Mouse (Mus musculus): ENCODE results near the gene Crocc2. TPM values are rescaled to one million over a fixed set of nuclear protein-coding genes. Genes with fewer than 3 reads are reported as not detected.
A peak's percentile ranks its signal among the peaks of the same experiment; 100 is the strongest.

Gene Crocc2
- polyA plus RNA-seq, 1 experiment from 2014 or later, result 0.18 TPM

DNA sequence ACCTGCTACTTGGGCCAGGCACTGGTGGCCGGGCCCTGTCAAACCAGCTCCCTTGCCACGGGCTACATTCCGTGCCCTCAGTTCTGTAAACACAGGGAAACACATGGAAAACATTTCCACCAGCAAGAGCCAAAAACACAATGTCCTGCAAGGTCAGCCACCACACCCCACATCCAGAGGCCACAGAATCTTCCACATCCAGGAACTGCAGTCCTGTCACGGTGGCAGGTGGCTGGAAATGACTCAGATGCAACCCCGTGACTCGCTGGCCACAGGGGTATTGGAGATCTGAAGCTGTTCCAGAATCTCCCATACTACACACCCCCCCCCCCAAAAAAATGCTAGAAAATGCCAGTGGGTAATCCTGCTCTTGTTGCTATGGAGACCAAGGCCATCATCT lies 60.7 kb downstream of the Crocc2 start:
- no peaks in the 10 kb centered on the region for H3K27me3 ChIP-seq (ENCODE audit: control insufficient read depth, insufficient read depth, low read length)
- H3K4me3 ChIP-seq (replicated peaks; ENCODE audit: low read length), result no peak overlapping the region
- ATAC-seq (ENCODE audit: insufficient read depth, low FRiP score), result no peak
- peaks cover 9% of the 10 kb centered on the region; the same call in 1 of the 2 replicates for H3K4me1 ChIP-seq (ENCODE audit: control insufficient read depth, insufficient read depth, low read length)
- no peaks in the 10 kb centered on the region for H3K36me3 ChIP-seq (ENCODE audit: control insufficient read depth, insufficient read depth, low read length)
- H3K27ac ChIP-seq (ENCODE audit: low read length), result no peak overlapping the region
- H3K9ac ChIP-seq (ENCODE audit: low read length), result no peak overlapping the region
- no peak overlapping the region for H3K4me2 ChIP-seq (ENCODE audit: low read depth, low read length)
- no peaks in the 10 kb centered on the region for H3K9me3 ChIP-seq (replicated peaks; ENCODE audit: control insufficient read depth, low read length)
- WGBS, result 75% methylated on average over 6 of the region's 6 CpGs

DNA sequence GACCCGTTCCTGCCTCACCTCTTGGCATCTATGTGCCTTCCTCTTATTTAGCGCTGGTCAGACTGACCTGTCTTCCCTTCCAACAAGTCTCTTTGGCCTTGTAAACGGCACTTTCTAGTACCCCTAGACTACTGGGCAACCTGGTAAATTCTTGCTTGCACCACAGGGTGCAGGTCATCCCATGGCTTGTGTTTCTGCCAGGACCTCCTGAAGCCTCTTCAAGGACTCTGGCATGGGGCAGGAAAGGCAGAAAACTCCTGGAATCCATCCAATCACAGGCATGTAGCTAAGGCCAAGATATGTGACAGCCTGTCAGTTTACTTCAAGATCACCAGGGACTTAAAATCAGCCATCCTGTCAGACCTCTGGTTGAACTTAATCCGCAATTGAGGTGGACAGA lies 61.1 kb downstream of the Crocc2 start:
- H3K36me3 ChIP-seq (ENCODE audit: control insufficient read depth, insufficient read depth, low read length), result no peaks in the 10 kb centered on the region
- H3K27me3 ChIP-seq (ENCODE audit: control insufficient read depth, insufficient read depth, low read length), result no peaks in the 10 kb centered on the region
- no peak for ATAC-seq (ENCODE audit: insufficient read depth, low FRiP score)
- 73% methylated on average over 4 of the region's 4 CpGs for WGBS
- peaks cover 9% of the 10 kb centered on the region; the same call in 1 of the 2 replicates for H3K4me1 ChIP-seq (ENCODE audit: control insufficient read depth, insufficient read depth, low read length)
- H3K9ac ChIP-seq (ENCODE audit: low read length), result no peak overlapping the region
- H3K9me3 ChIP-seq (replicated peaks; ENCODE audit: control insufficient read depth, low read length), result no peaks in the 10 kb centered on the region
- no peak overlapping the region for H3K4me2 ChIP-seq (ENCODE audit: low read depth, low read length)
- no peak overlapping the region for H3K4me3 ChIP-seq (replicated peaks; ENCODE audit: low read length)
- H3K27ac ChIP-seq (ENCODE audit: low read length), result no peak overlapping the region

DNA sequence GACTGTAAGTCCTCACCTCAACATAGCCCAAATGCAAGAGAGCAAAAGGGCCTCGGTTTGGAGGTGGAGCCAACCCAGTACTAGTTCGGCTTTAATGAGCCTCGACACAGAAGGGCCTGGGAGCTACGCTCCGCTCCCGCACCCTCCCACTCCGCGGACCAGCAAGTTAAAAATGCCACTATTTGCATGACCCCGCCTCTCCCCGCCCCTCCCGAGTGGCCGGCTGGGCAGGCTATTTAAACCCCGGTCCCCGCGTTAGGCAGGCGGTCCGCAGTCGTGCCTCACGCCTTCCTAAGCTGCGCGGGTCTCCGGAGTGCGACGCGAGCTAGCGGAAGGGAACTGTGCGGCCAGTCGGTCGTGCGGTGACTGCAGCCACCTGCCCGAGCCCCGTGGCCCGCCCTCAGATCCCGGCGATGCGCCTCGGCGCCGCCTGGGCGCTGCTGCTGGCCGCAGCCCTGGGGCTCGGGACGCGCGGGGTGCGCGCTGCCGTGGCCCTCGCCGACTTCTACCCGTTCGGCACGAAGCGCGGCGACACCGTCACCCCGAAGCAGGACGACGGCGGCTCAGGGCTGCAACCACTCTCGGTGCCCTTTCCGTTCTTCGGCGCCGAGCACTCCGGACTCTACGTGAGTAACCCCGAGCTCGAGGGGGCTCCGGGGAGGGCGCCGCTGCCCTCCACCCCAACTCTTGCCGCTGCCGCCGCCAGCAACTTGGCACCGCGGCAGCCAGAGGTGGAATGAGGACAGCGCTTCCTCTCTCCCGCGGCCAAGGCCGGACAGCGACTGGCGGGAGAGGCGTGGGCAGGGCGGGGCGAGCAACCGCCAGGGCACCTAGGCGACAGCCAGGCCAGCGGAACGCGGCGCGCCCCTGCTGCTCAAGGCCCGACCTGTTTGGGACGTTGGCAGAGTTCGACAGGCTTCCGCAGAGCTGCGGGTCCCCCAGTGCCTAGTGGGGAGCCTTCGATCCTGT lies 67.3 kb downstream of the Crocc2 start, which contains the start of gene Sned1:
Gene Sned1 (plus strand): TSS at position 266 of the 969 bp plus-strand sequence.
- Histone ChIP-seq H3K27me3 (ENCODE audit: control insufficient read depth, insufficient read depth, low read length) (no peaks in the 10 kb centered on the region), H3K27ac (ENCODE audit: low read length) (no peak within 1 kb of the TSS), H3K9ac (ENCODE audit: low read length) (peak within 1 kb of the TSS; percentile 72), H3K4me3 (replicated peaks; ENCODE audit: low read length) (peak within 1 kb of the TSS; percentile 71), H3K4me2 (ENCODE audit: low read depth, low read length) (peak within 1 kb of the TSS; percentile 92), H3K4me1 (ENCODE audit: control insufficient read depth, insufficient read depth, low read length) (peaks cover 11% of the 10 kb centered on the region), H3K9me3 (replicated peaks; ENCODE audit: control insufficient read depth, low read length) (no peaks in the 10 kb centered on the region), H3K36me3 (ENCODE audit: control insufficient read depth, insufficient read depth, low read length) (no peaks in the 10 kb centered on the region)
- ATAC-seq (ENCODE audit: insufficient read depth, low FRiP score), result peak; percentile 92
- 1% methylated on average over 93 of the region's 100 CpGs for WGBS

DNA sequence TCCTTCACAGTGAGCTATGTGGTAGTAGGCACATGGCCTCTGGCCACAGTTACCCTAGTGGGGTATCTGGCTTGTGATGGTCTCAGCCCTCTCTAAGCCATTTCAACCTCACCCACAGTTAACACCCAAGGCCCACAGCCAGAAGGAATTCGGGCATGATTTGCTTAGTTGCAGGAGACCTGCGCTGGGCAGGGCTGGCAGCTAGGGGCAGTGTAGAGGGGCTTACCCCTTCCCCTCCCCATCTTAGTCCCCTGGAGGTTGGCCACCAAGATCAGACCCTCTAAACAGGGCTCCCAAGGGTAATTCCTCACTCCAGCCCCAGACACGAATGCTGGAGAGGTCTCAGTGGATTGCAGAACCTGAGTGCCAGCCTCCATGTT lies 68.0 kb downstream of the Crocc2 start:
- Histone ChIP-seq H3K27me3 (ENCODE audit: control insufficient read depth, insufficient read depth, low read length) (no peaks in the 10 kb centered on the region), H3K4me3 (replicated peaks; ENCODE audit: low read length) (peak overlapping the region; percentile 71), H3K4me1 (ENCODE audit: control insufficient read depth, insufficient read depth, low read length) (peaks cover 11% of the 10 kb centered on the region), H3K4me2 (ENCODE audit: low read depth, low read length) (peak overlapping the region; percentile 92), H3K9ac (ENCODE audit: low read length) (peak overlapping the region; percentile 72), H3K27ac (ENCODE audit: low read length) (no peak overlapping the region), H3K9me3 (replicated peaks; ENCODE audit: control insufficient read depth, low read length) (no peaks in the 10 kb centered on the region), H3K36me3 (ENCODE audit: control insufficient read depth, insufficient read depth, low read length) (no peaks in the 10 kb centered on the region)
- 21% methylated on average over 3 of the region's 3 CpGs for WGBS
- ATAC-seq (ENCODE audit: insufficient read depth, low FRiP score), result no peak; the same call in 1 of the 2 replicates

DNA sequence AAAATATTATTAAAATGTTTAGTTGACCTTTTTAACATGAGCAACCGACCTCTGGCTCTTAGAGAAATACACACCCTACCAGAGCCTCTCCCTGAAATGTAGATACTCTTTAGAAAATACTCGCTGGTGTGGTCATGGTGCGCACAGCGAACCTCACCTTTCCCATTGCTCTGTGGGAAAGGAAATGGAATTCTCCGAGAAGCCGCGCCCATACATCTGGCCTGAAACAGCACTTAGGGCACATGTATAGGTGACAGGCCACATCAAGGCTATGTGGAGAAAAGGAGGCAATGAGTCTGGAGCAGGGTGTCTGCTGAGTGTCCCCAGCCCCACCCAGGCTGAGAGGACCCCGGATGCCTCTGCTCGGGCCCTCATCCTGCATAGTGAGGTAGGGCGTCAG lies 69.2 kb downstream of the Crocc2 start:
- H3K9ac ChIP-seq (ENCODE audit: low read length), result no peak overlapping the region
- no peak overlapping the region for H3K4me2 ChIP-seq (ENCODE audit: low read depth, low read length)
- 83% methylated on average over 10 of the region's 10 CpGs for WGBS
- H3K27me3 ChIP-seq (ENCODE audit: control insufficient read depth, insufficient read depth, low read length), result no peaks in the 10 kb centered on the region
- no peak for ATAC-seq (ENCODE audit: insufficient read depth, low FRiP score)
- H3K27ac ChIP-seq (ENCODE audit: low read length), result no peak overlapping the region
- peaks cover 11% of the 10 kb centered on the region for H3K4me1 ChIP-seq (ENCODE audit: control insufficient read depth, insufficient read depth, low read length)
- H3K9me3 ChIP-seq (replicated peaks; ENCODE audit: control insufficient read depth, low read length), result no peaks in the 10 kb centered on the region
- H3K4me3 ChIP-seq (replicated peaks; ENCODE audit: low read length), result no peak overlapping the region
- no peaks in the 10 kb centered on the region for H3K36me3 ChIP-seq (ENCODE audit: control insufficient read depth, insufficient read depth, low read length)

DNA sequence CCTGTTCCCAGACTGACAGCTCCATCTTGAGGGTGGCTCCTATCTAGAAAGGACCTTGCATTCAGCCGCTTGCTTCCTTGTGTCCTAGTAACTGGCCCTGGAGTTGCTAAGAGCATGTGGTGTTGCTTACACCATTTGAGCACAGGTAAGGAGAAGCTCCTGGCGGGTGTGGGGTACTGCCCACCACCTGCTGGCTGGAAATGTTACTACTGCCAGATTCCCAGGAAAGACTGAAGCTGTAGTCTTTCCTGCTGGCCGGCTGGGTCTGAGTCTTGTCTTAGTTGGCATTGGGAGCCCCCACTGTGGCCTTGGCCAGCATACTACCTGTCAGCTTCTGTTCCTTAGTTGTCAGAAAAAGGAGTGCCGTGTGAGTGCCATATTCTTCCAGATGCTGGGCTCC lies 69.7 kb downstream of the Crocc2 start:
- no peak for ATAC-seq (ENCODE audit: insufficient read depth, low FRiP score)
- Histone ChIP-seq H3K4me2 (ENCODE audit: low read depth, low read length) (no peak overlapping the region), H3K9ac (ENCODE audit: low read length) (no peak overlapping the region)

DNA sequence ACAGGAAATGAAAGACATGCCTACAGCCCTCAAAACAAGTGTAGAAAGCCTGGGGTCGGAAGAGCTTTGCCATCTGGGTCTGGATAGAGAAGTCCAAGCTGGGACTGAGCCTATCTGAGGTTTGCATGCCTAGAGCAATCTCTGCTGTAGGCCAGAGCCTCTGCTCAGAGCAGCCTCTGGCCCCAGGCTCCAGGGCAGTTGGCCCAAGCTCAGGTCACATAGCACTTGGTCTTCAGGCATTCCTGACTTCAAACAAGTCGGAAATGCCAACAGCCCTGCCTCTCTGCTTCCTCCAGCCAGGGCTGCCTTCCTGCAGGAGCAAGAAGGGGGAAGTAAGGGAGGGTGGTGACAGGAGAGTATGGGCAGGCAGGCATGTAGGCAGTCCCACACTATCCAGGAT lies 77.4 kb downstream of the Crocc2 start:
- no peaks in the 10 kb centered on the region for H3K9me3 ChIP-seq (replicated peaks; ENCODE audit: control insufficient read depth, low read length)
- no peak overlapping the region for H3K27ac ChIP-seq (ENCODE audit: low read length)
- H3K4me3 ChIP-seq (replicated peaks; ENCODE audit: low read length), result no peak overlapping the region
- no peaks in the 10 kb centered on the region for H3K4me1 ChIP-seq (ENCODE audit: control insufficient read depth, insufficient read depth, low read length)
- 46% methylated on average over 2 of the region's 2 CpGs for WGBS
- no peak overlapping the region for H3K9ac ChIP-seq (ENCODE audit: low read length)
- H3K36me3 ChIP-seq (ENCODE audit: control insufficient read depth, insufficient read depth, low read length), result no peaks in the 10 kb centered on the region
- no peak for ATAC-seq (ENCODE audit: insufficient read depth, low FRiP score)
- H3K4me2 ChIP-seq (ENCODE audit: low read depth, low read length), result no peak overlapping the region
- no peaks in the 10 kb centered on the region for H3K27me3 ChIP-seq (ENCODE audit: control insufficient read depth, insufficient read depth, low read length)

More for the DNA sequence above, 69.7 kb downstream of the Crocc2 start:
- no peak overlapping the region for H3K27ac ChIP-seq (ENCODE audit: low read length)
- no peaks in the 10 kb centered on the region for H3K36me3 ChIP-seq (ENCODE audit: control insufficient read depth, insufficient read depth, low read length)
- H3K4me1 ChIP-seq (ENCODE audit: control insufficient read depth, insufficient read depth, low read length), result peaks cover 11% of the 10 kb centered on the region
- H3K9me3 ChIP-seq (replicated peaks; ENCODE audit: control insufficient read depth, low read length), result no peaks in the 10 kb centered on the region
- no peak overlapping the region for H3K4me3 ChIP-seq (replicated peaks; ENCODE audit: low read length)
- H3K27me3 ChIP-seq (ENCODE audit: control insufficient read depth, insufficient read depth, low read length), result no peaks in the 10 kb centered on the region
- 49% methylated on average over 4 of the region's 4 CpGs for WGBS

DNA sequence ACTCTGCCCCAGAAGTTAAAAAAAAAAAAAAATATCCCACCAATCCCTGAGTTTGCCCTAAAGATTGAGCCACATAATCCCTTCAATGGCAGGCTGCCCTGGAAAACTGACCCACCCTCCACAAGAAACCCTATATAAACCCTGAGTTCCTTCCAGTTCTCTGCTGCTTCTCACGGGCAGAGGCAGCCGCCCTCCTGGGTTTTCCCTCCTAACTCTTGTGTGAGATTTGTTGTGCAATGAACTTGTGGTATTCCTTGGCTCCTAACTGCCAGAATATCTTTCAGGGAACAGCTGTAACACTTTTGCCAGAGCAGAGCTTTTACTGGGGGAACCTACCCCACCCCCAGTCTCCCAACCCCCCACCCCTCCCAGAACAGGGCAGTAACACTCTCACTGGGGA lies 84.1 kb downstream of the Crocc2 start:
- no peaks in the 10 kb centered on the region for H3K9me3 ChIP-seq (replicated peaks; ENCODE audit: control insufficient read depth, low read length)
- H3K9ac ChIP-seq (ENCODE audit: low read length), result no peak overlapping the region
- no peak overlapping the region for H3K4me3 ChIP-seq (replicated peaks; ENCODE audit: low read length)
- H3K4me2 ChIP-seq (ENCODE audit: low read depth, low read length), result no peak overlapping the region
- H3K27ac ChIP-seq (ENCODE audit: low read length), result no peak overlapping the region; the same call in 1 of the 2 replicates
- no peaks in the 10 kb centered on the region for H3K36me3 ChIP-seq (ENCODE audit: control insufficient read depth, insufficient read depth, low read length)
- H3K27me3 ChIP-seq (ENCODE audit: control insufficient read depth, insufficient read depth, low read length), result no peaks in the 10 kb centered on the region
- WGBS, result 34% methylated on average over 2 of the region's 2 CpGs
- H3K4me1 ChIP-seq (ENCODE audit: control insufficient read depth, insufficient read depth, low read length), result 0 out of 2 replicates have a peak, but pooled peaks cover 6% of the 10 kb centered on the region
- ATAC-seq (ENCODE audit: insufficient read depth, low FRiP score), result no peak

DNA sequence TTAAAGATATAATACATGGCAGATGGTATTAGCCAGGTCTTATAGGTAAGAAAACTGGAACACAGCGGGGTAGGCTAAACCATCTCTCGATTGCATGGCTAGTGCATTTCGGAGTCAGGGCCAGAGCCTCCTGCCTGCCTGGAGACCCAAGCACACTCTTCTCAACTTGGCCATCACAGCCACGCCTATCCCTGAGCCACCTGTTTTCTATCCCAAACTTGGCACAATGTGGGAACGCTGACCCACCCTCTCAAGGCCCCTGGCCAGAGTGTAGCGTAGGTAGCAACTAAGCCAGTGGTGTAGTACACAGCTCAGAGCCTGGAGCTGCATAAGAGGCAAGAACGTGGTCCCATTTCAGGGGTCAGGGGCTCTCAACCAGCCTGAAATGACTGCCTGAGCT lies 87.2 kb downstream of the Crocc2 start:
- 0 out of 2 replicates have a peak, but pooled peaks cover 6% of the 10 kb centered on the region for H3K4me1 ChIP-seq (ENCODE audit: control insufficient read depth, insufficient read depth, low read length)
- H3K4me3 ChIP-seq (replicated peaks; ENCODE audit: low read length), result no peak overlapping the region
- H3K27me3 ChIP-seq (ENCODE audit: control insufficient read depth, insufficient read depth, low read length), result no peaks in the 10 kb centered on the region
- H3K36me3 ChIP-seq (ENCODE audit: control insufficient read depth, insufficient read depth, low read length), result no peaks in the 10 kb centered on the region
- no peak for ATAC-seq (ENCODE audit: insufficient read depth, low FRiP score)
- 85% methylated on average over 7 of the region's 7 CpGs for WGBS
- no peaks in the 10 kb centered on the region for H3K9me3 ChIP-seq (replicated peaks; ENCODE audit: control insufficient read depth, low read length)
- no peak overlapping the region for H3K27ac ChIP-seq (ENCODE audit: low read length)
- no peak overlapping the region for H3K4me2 ChIP-seq (ENCODE audit: low read depth, low read length)
- no peak overlapping the region for H3K9ac ChIP-seq (ENCODE audit: low read length)
